Comparison of ENCODE assay signal across 7 mouse cellular contexts in genomic region chr9:71974541-71974959, GRCm38 (mm10).
DNase-seq lines count a peak whose midpoint lies in the region; ATAC-seq and TF ChIP-seq lines count a peak whose summit lies in the region.

No protein-coding gene starts in this region.

- no peaks in the 10 kb centered on the region for H3K9me3 ChIP-seq in lung, embryonic 14.5 days (ENCODE audit: low read depth, low read length)
- no peaks in the 10 kb centered on the region for H3K9me3 ChIP-seq in hindbrain, embryonic 12.5 days (replicated peaks)
- no peaks in the 10 kb centered on the region for H3K9me3 ChIP-seq in neural tube, embryonic 15.5 days (replicated peaks)

- no peak overlapping the region for H3K4me3 ChIP-seq in lung, embryonic 14.5 days (ENCODE audit: low read depth, low read length)
- H3K4me3 ChIP-seq in lung, adult 2 months (replicated peaks; ENCODE audit: extremely low read depth, low read depth, low read length): no peak overlapping the region
- H3K4me3 ChIP-seq in hindbrain, embryonic 12.5 days: no peak overlapping the region
- no peak overlapping the region for H3K4me3 ChIP-seq in neural tube, embryonic 15.5 days (replicated peaks)

- no peak overlapping the region for H3K4me2 ChIP-seq in lung, embryonic 14.5 days
- H3K4me2 ChIP-seq in hindbrain, embryonic 12.5 days (replicated peaks): 0 out of 2 replicates have a peak overlapping the region, but pooled peaks have one; percentile 19
- H3K4me2 ChIP-seq in neural tube, embryonic 15.5 days: no peak overlapping the region

- 10% methylated on average over 2 of the region's 2 CpGs for WGBS in lung, embryonic 14.5 days
- 30% methylated on average over 2 of the region's 2 CpGs for WGBS in lung, adult 2 months
- WGBS in hindbrain, embryonic 12.5 days: 15% methylated on average over 2 of the region's 2 CpGs
- 7% methylated on average over 2 of the region's 2 CpGs for WGBS in neural tube, embryonic 15.5 days

- no peak overlapping the region for H3K9ac ChIP-seq in lung, embryonic 14.5 days
- no peak overlapping the region for H3K9ac ChIP-seq in hindbrain, embryonic 12.5 days
- no peak overlapping the region for H3K9ac ChIP-seq in neural tube, embryonic 15.5 days (replicated peaks)

- H3K27ac ChIP-seq in lung, embryonic 14.5 days (ENCODE audit: low read depth): no peak overlapping the region
- peak overlapping the region; percentile 77 for H3K27ac ChIP-seq in hindbrain, embryonic 12.5 days
- H3K27ac ChIP-seq in neural tube, embryonic 15.5 days (replicated peaks): peak overlapping the region; percentile 76

- no peak for TF ChIP-seq CTCF in lung, embryonic 14.5 days (IDR thresholded peaks at IDR 0.05; ENCODE audit: low read depth)
- TF ChIP-seq CTCF in lung, adult 2 months (IDR thresholded peaks at IDR 0.05; ENCODE audit: insufficient read depth, low read length): no peak

- no peaks in the 10 kb centered on the region for H3K36me3 ChIP-seq in lung, embryonic 14.5 days (ENCODE audit: insufficient read depth)
- H3K36me3 ChIP-seq in hindbrain, embryonic 12.5 days: no peaks in the 10 kb centered on the region
- no peaks in the 10 kb centered on the region for H3K36me3 ChIP-seq in neural tube, embryonic 15.5 days

- no peaks in the 10 kb centered on the region for H3K27me3 ChIP-seq in lung, embryonic 14.5 days (ENCODE audit: insufficient read depth, low read length)
- no peaks in the 10 kb centered on the region for H3K27me3 ChIP-seq in hindbrain, embryonic 12.5 days
- H3K27me3 ChIP-seq in neural tube, embryonic 15.5 days (replicated peaks): no peaks in the 10 kb centered on the region

- peak; percentile 57 for DNase-seq in lung, embryonic 14.5 days
- DNase-seq in lung, adult 2 months: no peak
- peak; percentile 61 for DNase-seq in embryo, embryonic 11 days
- DNase-seq in right cerebral cortex, postnatal 14 days: no peak

- no peak for TF ChIP-seq POLR2A in lung, adult 2 months (IDR thresholded peaks at IDR 0.05; ENCODE audit: borderline replicate concordance, extremely low read depth, low read depth, low read length)

- H3K4me1 ChIP-seq in lung, embryonic 14.5 days (ENCODE audit: insufficient read depth): no peaks in the 10 kb centered on the region
- peaks cover 14% of the 10 kb centered on the region for H3K4me1 ChIP-seq in lung, adult 2 months (ENCODE audit: control insufficient read depth, insufficient read depth, low read length)
- peaks cover 33% of the 10 kb centered on the region for H3K4me1 ChIP-seq in hindbrain, embryonic 12.5 days
- peaks cover 31% of the 10 kb centered on the region for H3K4me1 ChIP-seq in neural tube, embryonic 15.5 days

- ATAC-seq in lung, embryonic 14.5 days (ENCODE audit: insufficient read depth): no peak
- peak; percentile 60 for ATAC-seq in hindbrain, embryonic 12.5 days (ENCODE audit: low FRiP score)
- peak; percentile 61; the same call in 1 of the 2 replicates for ATAC-seq in neural tube, embryonic 15.5 days (ENCODE audit: low FRiP score)
- ATAC-seq in megakaryocyte progenitor cell, adult 5-6 weeks (replicated peaks; ENCODE audit: poor library complexity): no peak

Comparison
In these comparisons a context has a peak if more than half of its experiments do, and no peak if none do; other contexts are left out.
1. DNase-seq: peak in lung, embryonic 14.5 days (single experiment) and embryo, embryonic 11 days (single experiment); none in lung, adult 2 months (single experiment) and right cerebral cortex, postnatal 14 days (single experiment).
2. ATAC-seq: peak in hindbrain, embryonic 12.5 days (single experiment) and neural tube, embryonic 15.5 days (single experiment); none in lung, embryonic 14.5 days (single experiment) and megakaryocyte progenitor cell, adult 5-6 weeks (single experiment).